Mouse (Mus musculus) embryo, embryonic 11.5 days (tissue): ENCODE measurements at regions not wholly inside any gene's neighbourhood (a gene's known extent, or its start where the extent isn't known, plus 50 kb on each side); places are given as distances from the start of the nearest gene placed in this dataset.

Experiments
- DNase-seq: peaks from one replicate; pipeline ENCODE4 v3.0.0-alpha.2; 2012; ENCODE audit warnings: low read depth, low spot score

- DNase-seq = no peak
Observed at GRCm38 (mm10) chr13:28528898-28529511, 271.7 kb downstream of the Gm11361 start.

GRCm38 (mm10) chr13:28526299-28526698, 269.0 kb downstream of the Gm11361 start:
- no peak for DNase-seq

DNA sequence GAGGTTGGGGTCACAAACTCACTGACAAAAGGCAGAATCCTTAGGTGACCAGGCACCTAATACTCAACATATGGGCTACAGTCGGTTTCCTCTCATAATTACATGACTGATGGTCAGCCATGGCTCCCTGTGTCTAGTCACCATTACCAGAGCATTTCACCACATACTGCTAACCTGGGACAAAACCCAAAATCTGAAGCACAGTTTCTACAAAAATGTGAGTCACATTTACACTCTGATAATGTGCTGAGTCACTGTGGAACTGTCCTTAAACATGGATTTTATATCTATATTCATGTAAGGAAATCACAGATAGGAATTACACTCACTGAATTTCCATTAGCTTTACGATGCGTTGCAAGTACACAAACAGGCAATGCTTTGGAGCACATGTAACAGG, 267.1 kb downstream of the Gm11361 start:
- DNase-seq = no peak

DNA sequence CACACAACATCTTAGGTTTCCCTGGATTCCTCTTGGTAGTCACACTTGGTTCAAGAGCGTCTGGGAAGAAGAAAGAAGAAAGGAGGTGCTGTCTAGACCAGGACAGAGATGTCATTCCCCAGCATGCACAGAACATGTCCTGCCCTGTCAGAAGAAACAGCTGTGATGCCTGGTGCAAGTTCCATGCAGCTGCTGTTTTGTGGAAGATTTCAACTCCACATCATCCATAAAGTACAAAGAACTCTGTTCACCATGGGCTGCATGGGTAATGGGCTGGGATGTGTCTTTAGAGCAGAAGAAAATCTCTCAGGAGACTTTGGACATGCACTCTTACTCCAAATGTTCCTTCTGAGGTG, 262.8 kb downstream of the Gm11361 start:
- DNase-seq = no peak

DNA sequence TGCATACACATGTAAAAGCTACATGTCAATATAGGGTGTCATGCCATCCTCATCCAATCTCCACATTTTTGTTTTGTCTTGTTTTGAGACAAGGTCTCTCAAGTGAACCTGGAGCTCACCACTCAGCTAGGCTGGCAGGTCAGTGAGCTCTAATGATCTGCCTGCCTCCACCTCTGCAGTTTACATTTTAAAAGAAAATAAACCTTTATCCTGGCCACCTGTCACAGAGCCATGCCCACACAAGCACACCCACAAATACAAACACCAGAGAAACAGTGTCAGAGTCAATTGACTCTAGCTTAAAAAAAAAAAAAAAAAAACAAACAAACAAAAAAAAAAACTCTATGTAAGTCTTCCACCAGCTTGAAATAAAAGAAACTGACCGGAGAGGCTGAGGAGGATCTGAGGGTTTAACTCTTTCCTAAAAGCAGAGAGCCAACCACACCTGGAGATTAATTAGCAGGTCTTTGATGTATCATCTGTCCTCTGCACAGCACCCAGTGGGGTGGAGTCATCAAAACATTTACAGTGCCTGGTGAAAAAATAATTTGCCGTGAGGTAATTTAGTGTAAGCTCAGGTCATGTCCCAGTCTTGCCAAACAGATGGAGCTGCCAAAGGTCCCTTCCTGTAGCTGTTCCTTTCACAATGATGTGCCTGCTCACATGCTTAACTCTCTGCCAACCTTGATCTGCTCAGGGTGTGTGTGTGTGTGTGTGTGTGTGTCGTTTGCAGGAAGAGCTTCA, 262.2 kb downstream of the Gm11361 start:
- DNase-seq = no peak

GRCm38 (mm10) chr13:28517161-28517560, 259.8 kb downstream of the Gm11361 start:
- DNase-seq = no peak

- no peak for DNase-seq
Observed at GRCm38 (mm10) chr13:28516636-28517035, 259.3 kb downstream of the Gm11361 start.

DNA sequence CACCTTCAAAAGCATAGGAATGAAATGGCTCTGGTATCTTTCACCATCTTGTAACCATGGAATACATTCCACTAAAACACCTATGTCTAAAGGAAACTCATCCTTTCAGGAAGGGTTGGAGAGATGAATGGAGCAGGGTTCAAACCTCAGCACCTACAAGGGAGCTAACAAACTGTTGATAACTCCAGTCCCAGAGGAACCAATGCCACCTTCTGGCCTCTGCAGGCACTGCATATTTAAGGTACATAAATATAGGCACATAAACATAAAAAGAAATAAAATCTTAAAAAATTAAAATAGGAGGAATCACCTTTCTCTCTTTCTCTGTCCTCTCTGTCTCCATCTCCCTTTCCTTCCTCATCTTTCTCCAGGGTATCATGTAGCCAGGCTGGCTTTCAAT, 256.9 kb downstream of the Gm11361 start:
- no peak for DNase-seq

- DNase-seq = no peak
Observed at GRCm38 (mm10) chr13:28513336-28513735, 256.0 kb downstream of the Gm11361 start.

DNA sequence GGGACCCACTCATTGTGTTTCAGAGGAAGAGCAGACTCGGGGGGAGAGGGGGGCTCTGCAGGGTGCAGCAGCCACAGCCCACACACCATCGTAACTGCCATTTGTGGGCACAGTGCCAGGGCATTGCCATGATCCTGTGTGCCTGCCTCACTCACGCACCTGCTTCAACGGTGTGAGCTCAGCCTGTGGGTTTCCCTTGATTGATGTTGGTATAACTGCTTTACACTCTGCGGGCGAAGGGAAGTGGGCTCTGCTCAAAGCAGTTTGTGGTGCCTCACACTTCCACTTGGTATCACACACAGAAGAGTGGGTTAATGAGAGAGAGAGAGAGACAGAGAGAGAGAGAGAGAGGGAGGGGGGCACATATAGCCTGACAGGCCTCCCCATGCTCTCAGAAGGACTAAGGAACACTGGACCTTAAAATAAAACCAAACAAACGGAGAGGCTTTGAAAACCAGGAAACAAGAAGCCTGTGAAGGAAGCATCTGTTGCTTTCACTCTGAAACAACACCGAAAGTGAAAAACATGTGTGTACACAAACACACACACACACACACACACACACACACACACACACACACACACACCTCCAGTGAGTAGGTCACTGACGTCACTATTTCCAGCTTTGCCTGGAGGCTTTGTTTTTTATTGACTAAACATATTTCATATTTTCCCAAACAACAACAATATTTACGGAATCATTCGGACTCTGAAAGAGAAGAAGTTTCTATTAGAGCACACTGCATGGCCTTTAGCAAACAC, 255.4 kb downstream of the Gm11361 start:
- no peak for DNase-seq

DNA sequence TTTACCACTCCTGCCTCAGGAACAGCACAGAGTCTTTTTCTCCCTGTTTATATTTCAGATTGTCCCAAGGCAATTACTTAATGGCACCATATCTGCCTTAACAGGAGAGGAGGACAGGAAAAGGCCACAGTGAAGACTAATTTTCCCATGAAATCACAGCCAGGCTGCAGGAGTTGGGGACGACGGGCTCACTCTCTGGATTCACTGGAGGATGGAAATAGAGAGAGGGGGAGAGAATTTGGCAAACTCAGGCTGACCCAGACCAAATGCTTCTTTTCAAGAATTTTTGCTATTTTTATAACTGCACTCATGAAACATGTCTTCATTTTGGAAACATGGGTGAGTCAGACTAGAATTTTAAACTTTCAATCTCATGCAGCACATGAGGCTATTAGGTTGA, 250.9 kb downstream of the Gm11361 start:
- DNase-seq = no peak

- DNase-seq = no peak
Observed at GRCm38 (mm10) chr13:28507783-28508182, 250.5 kb downstream of the Gm11361 start.

DNA sequence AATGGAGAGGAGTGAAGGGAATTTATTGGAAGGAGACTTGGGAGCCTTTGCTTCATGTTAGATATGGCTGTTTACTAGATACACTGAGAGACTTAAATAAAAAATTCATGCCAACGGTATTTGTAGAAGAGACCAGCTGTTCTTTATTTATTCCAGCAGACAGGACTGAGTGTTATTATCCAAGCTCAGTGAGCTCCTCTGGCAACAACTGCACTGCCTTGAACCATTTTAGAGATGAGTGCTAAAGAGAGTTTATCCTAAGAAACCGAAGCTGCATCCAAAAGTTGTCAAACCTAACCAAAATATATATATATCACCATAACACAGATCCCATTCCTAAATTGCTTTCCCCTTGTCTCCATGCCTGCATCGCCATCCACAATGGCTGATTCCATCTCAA, 247.0 kb downstream of the Gm11361 start:
- DNase-seq = no peak

GRCm38 (mm10) chr13:28502171-28502570, 244.8 kb downstream of the Gm11361 start:
- DNase-seq = no peak

GRCm38 (mm10) chr13:28500697-28501096, 243.4 kb downstream of the Gm11361 start:
- DNase-seq = no peak

GRCm38 (mm10) chr13:28497483-28497882, 240.2 kb downstream of the Gm11361 start:
- no peak for DNase-seq

- no peak for DNase-seq
Observed at GRCm38 (mm10) chr13:28492015-28492414, 234.7 kb downstream of the Gm11361 start.

DNA sequence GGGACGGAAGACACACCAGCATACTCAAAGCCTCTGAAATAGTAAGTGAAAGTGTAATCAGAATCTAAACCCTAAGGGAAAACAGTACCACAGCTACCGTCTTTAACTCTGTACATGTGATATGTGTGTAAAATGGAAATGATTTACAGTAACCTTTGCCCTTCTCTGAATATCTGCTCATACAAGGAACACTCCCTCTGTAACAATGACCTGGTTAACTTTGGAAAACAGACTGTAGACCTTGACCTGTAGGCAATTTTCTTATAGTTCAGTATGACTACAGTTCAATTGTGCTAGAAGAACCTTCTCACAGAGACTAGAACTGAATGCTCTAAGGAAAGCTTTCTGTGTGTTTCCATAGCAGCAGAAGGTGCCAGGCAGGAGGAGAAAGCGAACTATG, 226.4 kb downstream of the Gm11361 start:
- DNase-seq = no peak

- DNase-seq = no peak
Observed at GRCm38 (mm10) chr13:28481224-28481965, 224.1 kb downstream of the Gm11361 start.

- DNase-seq = no peak
Observed at GRCm38 (mm10) chr13:28466151-28466550, 208.8 kb downstream of the Gm11361 start.

GRCm38 (mm10) chr13:28465187-28465880, 208.0 kb downstream of the Gm11361 start:
- no peak for DNase-seq
